In the genomic region with DNA sequence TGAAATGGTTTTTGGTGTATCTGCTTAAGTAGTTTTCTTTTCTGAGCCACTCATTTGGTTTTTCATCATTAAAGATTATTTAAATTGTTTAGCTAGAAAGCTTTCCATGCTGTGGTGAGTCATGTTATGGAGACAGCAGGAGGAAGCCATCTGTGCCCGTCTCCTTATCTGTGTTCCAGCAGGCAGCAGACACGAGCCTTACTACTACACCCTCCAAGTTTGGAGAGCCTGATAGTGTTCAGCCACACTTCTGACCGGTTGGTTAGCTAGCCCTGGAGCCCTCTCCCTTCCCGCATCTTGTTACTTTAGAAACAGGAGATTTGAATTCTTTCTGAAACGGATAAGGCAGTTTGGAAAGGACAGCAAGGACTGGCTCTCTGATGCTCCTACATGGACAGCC, we compare ENCODE assay signal across 7 mouse cellular contexts. TPM values are rescaled to one million over a fixed set of nuclear protein-coding genes. Genes with fewer than 3 reads are reported as not detected.
A peak's percentile ranks its signal among the peaks of the same experiment; 100 is the strongest.
DNase-seq lines count a peak whose midpoint lies in the region; ATAC-seq lines count a peak whose summit lies in the region.

No protein-coding gene starts in this region.

- peak overlapping the region; percentile 55 for H3K4me3 ChIP-seq in erythroblast, embryonic 14.5 days (replicated peaks)
- H3K4me3 ChIP-seq in stomach, embryonic 16.5 days (replicated peaks; ENCODE audit: low read length), result no peak overlapping the region
- no peak overlapping the region for H3K4me3 ChIP-seq in midbrain, embryonic 15.5 days

- peak; percentile 86 for ATAC-seq in stomach, embryonic 16.5 days (ENCODE audit: insufficient read depth, low FRiP score)
- ATAC-seq in midbrain, embryonic 15.5 days (replicated peaks), result no peak

- WGBS in stomach, embryonic 16.5 days, result 59% methylated on average over 5 of the region's 5 CpGs
- 79% methylated on average over 5 of the region's 5 CpGs for WGBS in midbrain, embryonic 15.5 days

- H3K9me3 ChIP-seq in erythroblast, embryonic 14.5 days (ENCODE audit: control insufficient read depth, low read length), result no peaks in the 10 kb centered on the region; the same call in 1 of the 2 replicates
- no peaks in the 10 kb centered on the region for H3K9me3 ChIP-seq in stomach, embryonic 16.5 days (replicated peaks; ENCODE audit: control insufficient read depth, low read length)
- H3K9me3 ChIP-seq in midbrain, embryonic 15.5 days, result no peaks in the 10 kb centered on the region

- H3K27ac ChIP-seq in stomach, embryonic 16.5 days (ENCODE audit: low read length), result no peak overlapping the region
- no peak overlapping the region for H3K27ac ChIP-seq in midbrain, embryonic 15.5 days

- H3K9ac ChIP-seq in stomach, embryonic 16.5 days (ENCODE audit: low read length), result no peak overlapping the region
- no peak overlapping the region for H3K9ac ChIP-seq in midbrain, embryonic 15.5 days

- peak; percentile 68 to 73 for DNase-seq in right cerebral cortex, adult 2 months (ENCODE audit: low spot score in 2 of 2)
- DNase-seq in right cerebral cortex, postnatal 14 days, result no peak
- peak; percentile 69 to 87 for DNase-seq in left cerebral cortex, postnatal 25 days (ENCODE audit: low spot score in 2 of 2)
- no peak for DNase-seq in kidney, postnatal 25 days

- no peaks in the 10 kb centered on the region for H3K27me3 ChIP-seq in erythroblast, embryonic 14.5 days (ENCODE audit: control insufficient read depth)
- H3K27me3 ChIP-seq in stomach, embryonic 16.5 days (ENCODE audit: control insufficient read depth, insufficient read depth, low read length), result no peaks in the 10 kb centered on the region
- H3K27me3 ChIP-seq in midbrain, embryonic 15.5 days (replicated peaks), result no peaks in the 10 kb centered on the region

- peaks cover 96% of the 10 kb centered on the region for H3K4me1 ChIP-seq in erythroblast, embryonic 14.5 days (ENCODE audit: control insufficient read depth)
- H3K4me1 ChIP-seq in stomach, embryonic 16.5 days (ENCODE audit: control insufficient read depth, insufficient read depth, low read length), result no peaks in the 10 kb centered on the region
- H3K4me1 ChIP-seq in midbrain, embryonic 15.5 days, result no peaks in the 10 kb centered on the region

- intact Hi-C loops in left cerebral cortex, postnatal 25 days (cut with DNase I), result no loop called here

- no peak overlapping the region for H3K4me2 ChIP-seq in stomach, embryonic 16.5 days (ENCODE audit: low read depth, low read length)
- no peak overlapping the region for H3K4me2 ChIP-seq in midbrain, embryonic 15.5 days

- peaks cover 90% of the 10 kb centered on the region for H3K36me3 ChIP-seq in erythroblast, embryonic 14.5 days (ENCODE audit: control insufficient read depth)
- no peaks in the 10 kb centered on the region for H3K36me3 ChIP-seq in stomach, embryonic 16.5 days (ENCODE audit: control insufficient read depth, insufficient read depth, low read length)
- no peaks in the 10 kb centered on the region for H3K36me3 ChIP-seq in midbrain, embryonic 15.5 days (replicated peaks)

RNA-seq across cellular contexts. Expression of a gene that starts 16.2 kb away (rescaled TPM):
- polyA plus RNA-seq in erythroblast, embryonic 14.5 days (2012), result 10.6 and 12.1 TPM in 2 replicates
- 100 to 1,000 TPM; 183 to 193 TPM for total RNA-seq in left cerebral cortex, postnatal 25 days (2021)
- polyA plus RNA-seq in stomach, embryonic 16.5 days (2015; fragmentation: Nextera tagmentation; extraction: Ambion mirVana), result 3.7 and 4.1 TPM in 2 replicates
- 26.5 and 27.5 TPM in 2 replicates for polyA plus RNA-seq in midbrain, embryonic 15.5 days (2015; fragmentation: Nextera tagmentation; extraction: Ambion mirVana)

RNA-seq across cellular contexts. Expression of a gene that starts 31.9 kb away (rescaled TPM):
- polyA plus RNA-seq in erythroblast, embryonic 14.5 days (2012), result 24.9 and 56.7 TPM in 2 replicates
- total RNA-seq in left cerebral cortex, postnatal 25 days (2021), result 100 to 1,000 TPM; 415 TPM
- 510 and 591 TPM in 2 replicates for polyA plus RNA-seq in stomach, embryonic 16.5 days (2015; fragmentation: Nextera tagmentation; extraction: Ambion mirVana)
- polyA plus RNA-seq in midbrain, embryonic 15.5 days (2015; fragmentation: Nextera tagmentation; extraction: Ambion mirVana), result 336 and 343 TPM in 2 replicates

RNA-seq across cellular contexts. Expression of a gene that starts 45.0 kb away (rescaled TPM):
- polyA plus RNA-seq in erythroblast, embryonic 14.5 days (2012), result 1.5 and 2.0 TPM in 2 replicates
- 10 to 100 TPM; 91.0 to 91.6 TPM for total RNA-seq in left cerebral cortex, postnatal 25 days (2021)
- polyA plus RNA-seq in stomach, embryonic 16.5 days (2015; fragmentation: Nextera tagmentation; extraction: Ambion mirVana), result 14.4 and 14.7 TPM in 2 replicates
- polyA plus RNA-seq in midbrain, embryonic 15.5 days (2015; fragmentation: Nextera tagmentation; extraction: Ambion mirVana), result 23.7 and 24.7 TPM in 2 replicates

Comparison
In these comparisons a context has a peak if more than half of its experiments do, and no peak if none do; other contexts are left out.
1. DNase-seq: peak in right cerebral cortex, adult 2 months (2 of 2) and left cerebral cortex, postnatal 25 days (2 of 2); none in right cerebral cortex, postnatal 14 days (single experiment) and kidney, postnatal 25 days (0 of 2).